Mouse (Mus musculus) midbrain, embryonic 10.5 days (tissue): ENCODE data around the gene Ccdc54. TPM values are rescaled to one million over a fixed set of nuclear protein-coding genes. Genes with fewer than 3 reads are reported as not detected.

ENCODE experiments used
- polyA plus RNA-seq: library from polyadenylated mRNA; unstranded; fragments of >200 nt; fragmentation: Nextera tagmentation; extraction: Ambion mirVana; gene quantifications from 2 replicates; pipeline ENCODE4 v1.2.1, GENCODE M21; 2016

Gene Ccdc54
- polyA plus RNA-seq, 1 experiment from 2014 or later, result not detected

Other genes with a start within 250 kb of the Ccdc54 start
- gene Bbx, start 158.8 kb downstream of the Ccdc54 start, polyA plus RNA-seq, result 30.0 and 32.8 TPM in 2 replicates